Mouse (Mus musculus): Measurements from ENCODE around the gene Znrf1.

DNA sequence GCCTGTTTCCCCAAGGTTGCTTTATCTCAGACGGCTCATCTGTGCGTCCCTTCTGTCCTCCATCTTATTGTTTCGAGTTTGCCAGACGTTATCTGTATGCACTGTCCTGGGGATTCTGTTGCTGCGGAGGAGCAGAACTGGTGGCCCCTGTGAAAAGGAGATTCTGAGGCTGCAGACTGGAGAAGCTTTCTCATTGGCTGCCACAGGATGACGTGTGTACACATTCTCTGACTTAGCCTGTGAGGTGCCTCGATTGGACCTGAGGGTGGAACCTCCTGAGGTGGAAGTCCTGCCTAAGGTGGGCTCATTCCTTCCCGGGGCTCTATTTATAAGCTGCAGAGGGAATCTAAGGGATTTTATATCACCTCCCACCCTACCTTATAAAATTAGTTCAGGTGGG, 37.7 kb downstream of the Znrf1 start:
- no peak for TF ChIP-seq CTCF (conservative IDR thresholded peaks at IDR 0.05 in 1 of 2, IDR thresholded peaks at IDR 0.05 in 1 of 2; ENCODE audit: low read depth in 2 of 2, low read length in 2 of 2)
- no peak for TF ChIP-seq EP300 (IDR thresholded peaks at IDR 0.05; ENCODE audit: low read length)
- no peak for TF ChIP-seq POLR2A (IDR thresholded peaks at IDR 0.05; ENCODE audit: low read depth, low read length)
- TF ChIP-seq USF2 (conservative IDR thresholded peaks at IDR 0.05; ENCODE audit: low read depth, low read length): no peak
- no peak for TF ChIP-seq ZKSCAN1 (IDR thresholded peaks at IDR 0.05; ENCODE audit: borderline replicate concordance, low read depth, low read length)
- no peak for TF ChIP-seq USF1 (IDR thresholded peaks at IDR 0.05; ENCODE audit: low read depth, low read length)
- no peak for TF ChIP-seq SMC3 (IDR thresholded peaks at IDR 0.05; ENCODE audit: low read depth, low read length)
- TF ChIP-seq CHD1 (IDR thresholded peaks at IDR 0.05; ENCODE audit: low read depth, low read length): no peak
- no peak for TF ChIP-seq TBP (conservative IDR thresholded peaks at IDR 0.05; ENCODE audit: low read depth, low read length)
- no peak for TF ChIP-seq ZC3H11A (IDR thresholded peaks at IDR 0.05; ENCODE audit: low read depth, low read length)
- no peak for TF ChIP-seq MAX (IDR thresholded peaks at IDR 0.05; ENCODE audit: low read length)
